Mouse (Mus musculus) stomach, postnatal 0 days (tissue): Measurements from ENCODE around the gene Traf2. TPM values are rescaled to one million over a fixed set of nuclear protein-coding genes. Genes with fewer than 3 reads are reported as not detected.

Experiments
- ATAC-seq: fragments of 200-750 bp; cut with Nextera tagmentation; 2 replicates; pipeline ENCODE4 v1.8.0; 2017; ENCODE audit not compliant: low FRiP score, low TSS enrichment
- DNase-seq: peaks from one replicate; pipeline ENCODE4 v3.0.0-alpha.2; 2016; ENCODE audit warnings: low spot score
- H3K27ac ChIP-seq: fragments of 300-500 bp; sonication (generic); replicated peaks from 2 replicates; pipeline ENCODE4 v1.5.1; 2014; ENCODE audit warnings: mild to moderate bottlenecking, control low read depth
- H3K27me3 ChIP-seq: fragments of 300-500 bp; sonication (generic); 2 replicates; pipeline ENCODE4 v1.6.1; 2014; ENCODE audit warnings: low read length; ENCODE audit not compliant: control insufficient read depth, insufficient read depth
- H3K36me3 ChIP-seq: fragments of 300-500 bp; sonication (generic); 2 replicates; pipeline ENCODE4 v1.6.1; 2014; ENCODE audit warnings: low read length, mixed read lengths; ENCODE audit not compliant: control insufficient read depth, insufficient read depth
- H3K4me1 ChIP-seq: fragments of 300-500 bp; sonication (generic); replicated peaks from 2 replicates; pipeline ENCODE4 v1.6.1; 2014; ENCODE audit warnings: antibody characterized with exemption; ENCODE audit not compliant: control insufficient read depth, insufficient read depth
- H3K4me2 ChIP-seq: fragments of 300-500 bp; sonication (generic); replicated peaks from 2 replicates; pipeline ENCODE4 v1.6.1; 2014; ENCODE audit warnings: low read depth, mild to moderate bottlenecking, control low read depth, moderate library complexity
- H3K4me3 ChIP-seq: fragments of 300-500 bp; sonication (generic); 2 replicates; pipeline ENCODE4 v1.5.1; 2014; ENCODE audit warnings: low read depth, low read length, control low read depth
- H3K9ac ChIP-seq: fragments of 300-500 bp; sonication (generic); 2 replicates; pipeline ENCODE4 v1.6.1; 2014; ENCODE audit warnings: mild to moderate bottlenecking, low read length, control low read depth, mixed read lengths
- H3K9me3 ChIP-seq: fragments of 300-500 bp; sonication (generic); 2 replicates; pipeline ENCODE4 v1.6.1; 2016; ENCODE audit warnings: low read length; ENCODE audit not compliant: control insufficient read depth
- CTCF ChIP-seq: IDR thresholded peaks from 2 replicates; pipeline ENCODE4 v1.5.1; 2016; ENCODE audit warnings: antibody characterized with exemption, low read depth, mild to moderate bottlenecking, moderate library complexity
- EP300 ChIP-seq: optimal IDR thresholded peaks from 2 replicates; pipeline ENCODE3; 2016; ENCODE audit warnings: antibody characterized with exemption
- WGBS: fragments of 180-500 bp; shearing (Covaris S2); extraction: QIAGEN DNeasy Blood & Tissue Kit; methylation state at CpG from one replicate; pipeline ENCODE4 v1.1.7; 2014; 5-methylcytosine and 5-hydroxymethylcytosine counted together
- polyA plus RNA-seq: library from polyadenylated mRNA; unstranded; fragments of >200 nt; fragmentation: Nextera tagmentation; extraction: Ambion mirVana; gene quantifications from 2 replicates; pipeline ENCODE4 v1.2.1, GENCODE M21; 2015

Traf2 gene
- polyA plus RNA-seq, 1 experiment from 2014 or later: 15.9 TPM

GRCm38 (mm10) chr2:25574136-25574535, 27.4 kb upstream of the Traf2 start:
- Histone ChIP-seq H3K9ac (peak overlapping the region; percentile 48), H3K27ac (0 out of 2 replicates have a peak overlapping the region, but pooled peaks have one; percentile 49), H3K4me1 (peaks cover 4% of the 10 kb centered on the region; the same call in 1 of the 2 replicates), H3K4me2 (peak overlapping the region; percentile 80), H3K36me3 (no peaks in the 10 kb centered on the region; the same call in 1 of the 2 replicates), H3K4me3 (peak overlapping the region; percentile 50), H3K27me3 (peaks cover 16% of the 10 kb centered on the region), H3K9me3 (no peaks in the 10 kb centered on the region)
- peak; percentile 14 for DNase-seq
- WGBS: 12% methylated on average over 11 of the region's 11 CpGs
- TF ChIP-seq EP300 (no peak), CTCF (no peak)
- no peak for ATAC-seq

DNA sequence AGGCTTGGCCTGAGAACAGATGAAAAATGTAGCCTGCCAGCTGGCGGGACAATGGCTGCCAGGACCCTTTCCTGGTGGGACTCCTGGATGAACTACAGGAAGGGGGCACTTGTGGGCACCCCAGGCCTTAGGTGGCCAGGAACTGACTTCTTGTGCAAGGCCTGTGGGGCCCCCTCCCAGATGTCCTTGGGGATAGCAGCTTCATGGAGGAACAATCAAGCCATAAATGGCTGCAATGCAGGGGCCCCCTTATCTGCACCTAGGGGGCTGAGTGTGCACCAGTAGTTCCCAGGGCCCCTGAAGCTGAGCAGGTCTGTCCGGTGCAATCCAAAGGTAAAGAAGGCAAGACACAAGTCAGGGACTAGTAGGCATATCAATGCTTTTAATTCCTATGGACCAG, 26.3 kb upstream of the Traf2 start:
- DNase-seq: no peak
- no peak overlapping the region for H3K4me3 ChIP-seq
- WGBS: 95% methylated on average over 2 of the region's 2 CpGs
- peaks cover 4% of the 10 kb centered on the region; the same call in 1 of the 2 replicates for H3K4me1 ChIP-seq
- H3K27ac ChIP-seq: no peak overlapping the region
- peaks cover 10% of the 10 kb centered on the region; the same call in 1 of the 2 replicates for H3K27me3 ChIP-seq
- no peaks in the 10 kb centered on the region; the same call in 1 of the 2 replicates for H3K36me3 ChIP-seq
- no peak for TF ChIP-seq EP300
- TF ChIP-seq CTCF: no peak
- no peak overlapping the region for H3K9ac ChIP-seq
- no peaks in the 10 kb centered on the region for H3K9me3 ChIP-seq
- no peak overlapping the region for H3K4me2 ChIP-seq
- ATAC-seq: no peak

DNA sequence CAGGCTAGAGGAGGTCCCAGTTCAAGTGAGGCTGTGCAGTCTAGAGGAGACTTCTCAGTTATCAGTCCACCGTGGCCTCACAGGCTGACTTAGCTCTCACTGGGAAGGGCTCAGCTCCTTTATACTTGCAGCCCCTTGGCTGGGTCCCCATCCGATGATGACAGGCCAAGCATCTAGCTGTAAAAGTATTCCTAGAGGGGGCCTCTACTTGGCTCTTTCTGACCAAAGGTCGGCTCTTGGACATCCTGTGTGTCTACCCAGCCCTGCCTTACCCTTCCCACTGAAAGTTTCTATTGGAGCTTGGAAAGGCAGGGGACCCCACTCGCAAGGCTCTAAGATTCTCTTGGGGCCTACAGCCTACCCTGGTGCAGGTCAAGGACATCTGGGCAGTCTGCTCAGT, 24.5 kb upstream of the Traf2 start:
- Histone ChIP-seq H3K9me3 (no peaks in the 10 kb centered on the region), H3K36me3 (no peaks in the 10 kb centered on the region; the same call in 1 of the 2 replicates), H3K27ac (no peak overlapping the region), H3K27me3 (no peaks in the 10 kb centered on the region), H3K4me2 (no peak overlapping the region), H3K4me3 (no peak overlapping the region), H3K4me1 (peaks cover 4% of the 10 kb centered on the region; the same call in 1 of the 2 replicates), H3K9ac (no peak overlapping the region)
- DNase-seq (no peak), ATAC-seq (no peak)
- WGBS: 89% methylated on average over 4 of the region's 4 CpGs
- TF ChIP-seq CTCF (no peak), EP300 (no peak)

GRCm38 (mm10) chr2:25569323-25569722, 22.6 kb upstream of the Traf2 start:
- no peaks in the 10 kb centered on the region for H3K27me3 ChIP-seq
- peaks cover 4% of the 10 kb centered on the region; the same call in 1 of the 2 replicates for H3K36me3 ChIP-seq
- no peak for TF ChIP-seq CTCF
- no peak for TF ChIP-seq EP300
- H3K27ac ChIP-seq: no peak overlapping the region
- no peak overlapping the region for H3K4me2 ChIP-seq
- no peak overlapping the region for H3K4me3 ChIP-seq
- 91% methylated on average over 3 of the region's 3 CpGs for WGBS
- H3K9ac ChIP-seq: no peak overlapping the region
- H3K9me3 ChIP-seq: no peaks in the 10 kb centered on the region
- DNase-seq (no peak), ATAC-seq (no peak)
- H3K4me1 ChIP-seq: no peaks in the 10 kb centered on the region

DNA sequence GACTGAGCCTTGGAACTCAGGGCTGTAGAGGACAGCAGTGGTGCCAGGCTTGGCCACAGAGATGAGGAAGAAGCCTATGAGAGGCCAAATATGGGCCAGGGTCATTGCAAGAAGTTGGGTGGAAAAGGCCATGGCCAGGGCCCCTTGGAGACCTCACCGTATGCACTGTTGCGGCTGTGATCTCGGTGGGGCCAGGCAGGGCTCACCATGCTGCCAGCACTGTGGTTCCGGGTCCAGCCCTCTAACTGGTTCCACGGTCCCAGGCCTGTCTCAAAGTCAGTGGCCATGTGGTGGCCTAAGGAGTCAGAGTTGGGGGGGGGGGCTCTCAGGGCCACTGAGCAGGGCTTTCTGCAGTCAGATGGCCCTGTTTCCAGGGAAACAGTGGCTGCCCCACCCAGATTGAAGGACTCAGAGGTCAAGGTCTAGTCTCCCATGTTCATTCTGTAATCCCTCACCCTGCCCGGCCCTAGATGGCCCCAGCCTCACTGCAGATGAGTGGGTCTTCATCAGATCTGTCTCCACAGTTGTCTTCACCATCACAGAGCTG, 21.8 kb upstream of the Traf2 start:
- no peak overlapping the region for H3K9ac ChIP-seq
- H3K27me3 ChIP-seq: no peaks in the 10 kb centered on the region
- H3K36me3 ChIP-seq: peaks cover 9% of the 10 kb centered on the region; the same call in 1 of the 2 replicates
- 85% methylated on average over 6 of the region's 6 CpGs for WGBS
- no peak overlapping the region for H3K4me2 ChIP-seq
- ATAC-seq (no peak), DNase-seq (peak; percentile 40)
- no peak overlapping the region for H3K27ac ChIP-seq
- no peak overlapping the region for H3K4me3 ChIP-seq
- no peak for TF ChIP-seq EP300
- H3K4me1 ChIP-seq: no peaks in the 10 kb centered on the region
- no peaks in the 10 kb centered on the region for H3K9me3 ChIP-seq

- no peak overlapping the region for H3K4me2 ChIP-seq
- H3K27me3 ChIP-seq: no peaks in the 10 kb centered on the region
- DNase-seq (no peak), ATAC-seq (no peak)
- peaks cover 23% of the 10 kb centered on the region for H3K36me3 ChIP-seq
- no peak overlapping the region for H3K27ac ChIP-seq
- TF ChIP-seq EP300: no peak
- peak; percentile 50 for TF ChIP-seq CTCF
- 83% methylated on average over 6 of the region's 6 CpGs for WGBS
- H3K4me3 ChIP-seq: no peak overlapping the region
- no peaks in the 10 kb centered on the region for H3K9me3 ChIP-seq
- no peaks in the 10 kb centered on the region for H3K4me1 ChIP-seq
- no peak overlapping the region for H3K9ac ChIP-seq
These were observed 19.8 kb upstream of the Traf2 start for GRCm38 (mm10) chr2:25566558-25566957.
